Mouse (Mus musculus) embryonic fibroblast, embryonic 13.5 days (primary cell): ENCODE data around the gene Atg16l2.

Experiments
- CTCF ChIP-seq: IDR thresholded peaks from 2 replicates; pipeline ENCODE4 v1.5.1; 2011; ENCODE audit warnings: mild to moderate bottlenecking, control low read depth, low read length, moderate library complexity, borderline replicate concordance; ENCODE audit not compliant: insufficient read depth
- POLR2A ChIP-seq: IDR thresholded peaks from 2 replicates; pipeline ENCODE4 v1.6.1; 2011; ENCODE audit warnings: low read depth, mild to moderate bottlenecking, control low read depth, low read length, moderate library complexity

DNA sequence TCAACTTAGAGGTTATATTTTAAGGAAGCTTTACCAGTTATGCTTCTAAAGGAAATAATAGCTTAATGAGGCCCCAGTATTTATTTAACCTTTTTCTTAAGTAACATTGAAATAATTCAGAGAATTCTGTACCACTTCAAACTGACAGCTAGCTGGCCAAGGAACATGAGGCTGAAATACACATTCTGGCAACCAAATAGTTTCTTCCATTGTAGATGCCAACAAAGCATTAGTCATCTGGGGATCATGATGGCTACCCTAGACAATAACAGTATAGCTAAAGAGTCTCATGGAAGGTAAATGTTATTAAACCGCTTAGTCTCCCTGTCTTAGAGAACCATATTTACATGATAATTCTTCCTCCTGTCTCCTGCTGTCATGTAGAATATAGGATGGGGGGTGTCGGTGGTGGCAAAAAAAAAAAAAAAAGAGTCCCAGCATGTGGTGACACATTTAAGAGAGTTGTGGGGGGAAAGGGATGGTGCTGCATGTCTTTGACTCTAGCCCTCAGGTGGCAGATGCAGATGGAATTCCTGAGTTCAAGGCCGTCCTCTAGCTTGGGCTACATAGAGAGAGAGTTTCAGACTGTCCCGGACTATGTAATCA is 40.0 kb downstream of the Atg16l2 start:
- no peak for TF ChIP-seq CTCF
- no peak for TF ChIP-seq POLR2A
